Mouse (Mus musculus): Measurements from ENCODE around the gene Shkbp1.

The Shkbp1 gene

GRCm38 (mm10) chr7:27366082-27366844 lies 10.4 kb upstream of the Shkbp1 start:
- no peak for DNase-seq (ENCODE audit: low spot score)

GRCm38 (mm10) chr7:27364379-27364778 lies 8.6 kb upstream of the Shkbp1 start:
- no peak for DNase-seq (ENCODE audit: low spot score)

- DNase-seq (ENCODE audit: low spot score), result peak; percentile 94
Observed at GRCm38 (mm10) chr7:27361283-27361946, 5.6 kb upstream of the Shkbp1 start.

GRCm38 (mm10) chr7:27360749-27361148 lies 4.9 kb upstream of the Shkbp1 start:
- DNase-seq (ENCODE audit: low spot score), result no peak

GRCm38 (mm10) chr7:27359706-27360358 lies 4.0 kb upstream of the Shkbp1 start:
- no peak for DNase-seq (ENCODE audit: low spot score)

GRCm38 (mm10) chr7:27359162-27359561 lies 3.3 kb upstream of the Shkbp1 start:
- no peak for DNase-seq (ENCODE audit: low spot score)

GRCm38 (mm10) chr7:27357595-27357978 lies 1.8 kb upstream of the Shkbp1 start:
- no peak for DNase-seq (ENCODE audit: low spot score)

GRCm38 (mm10) chr7:27356861-27357594 lies 1.2 kb upstream of the Shkbp1 start, which contains the start of gene Gm20479:
Gm20479 (minus strand) TSS chr7:27357419.
- DNase-seq (ENCODE audit: low spot score), result no peak

GRCm38 (mm10) chr7:27356248-27356647 lies 429 bp upstream of the Shkbp1 start:
- no peak for DNase-seq (ENCODE audit: low spot score)

- no peak for DNase-seq (ENCODE audit: low spot score)
Observed at GRCm38 (mm10) chr7:27355261-27355660, 558 bp downstream of the Shkbp1 start.

- no peak for DNase-seq (ENCODE audit: low spot score)
Observed at GRCm38 (mm10) chr7:27354783-27355182, 1.0 kb downstream of the Shkbp1 start.

GRCm38 (mm10) chr7:27354144-27354543 lies 1.7 kb downstream of the Shkbp1 start:
- DNase-seq (ENCODE audit: low spot score), result no peak

- no peak for DNase-seq (ENCODE audit: low spot score)
Observed at GRCm38 (mm10) chr7:27345444-27345843, 10.4 kb downstream of the Shkbp1 start.

GRCm38 (mm10) chr7:27342595-27342994 lies 13.2 kb downstream of the Shkbp1 start:
- DNase-seq (ENCODE audit: low spot score), result no peak

- no peak for DNase-seq (ENCODE audit: low spot score)
Observed at GRCm38 (mm10) chr7:27339519-27339918, 16.3 kb downstream of the Shkbp1 start.

GRCm38 (mm10) chr7:27339114-27339513 lies 16.7 kb downstream of the Shkbp1 start:
- no peak for DNase-seq (ENCODE audit: low spot score)

GRCm38 (mm10) chr7:27337175-27337853 lies 18.5 kb downstream of the Shkbp1 start, which contains the start of gene Ltbp4:
Ltbp4 (minus strand) TSS chr7:27337692.
- DNase-seq (ENCODE audit: low spot score), result no peak

- peak; percentile 80 for DNase-seq (ENCODE audit: low spot score)
Observed at GRCm38 (mm10) chr7:27335928-27336823, 19.6 kb downstream of the Shkbp1 start.

- no peak for DNase-seq (ENCODE audit: low spot score)
Observed at GRCm38 (mm10) chr7:27335011-27335720, 20.7 kb downstream of the Shkbp1 start.

GRCm38 (mm10) chr7:27334405-27334911 lies 21.4 kb downstream of the Shkbp1 start:
- no peak for DNase-seq (ENCODE audit: low spot score)
